Mouse (Mus musculus) mammary gland, adult 2 months (tissue): ENCODE data around the gene Mrgprh. TPM values are rescaled to one million over a fixed set of nuclear protein-coding genes. Genes with fewer than 3 reads are reported as not detected.

Experiments used
- polyA plus RNA-seq: library from polyadenylated mRNA; depleted of rRNA; stranded (reverse); fragments of >200 nt; gene quantifications from 2 replicates; pipeline ENCODE4 v1.2.3, GENCODE M21; 2012; ENCODE audit warnings: low replicate concordance; rRNA removed

Gene Mrgprh
- 0.39 and 2.3 TPM in 2 replicates for polyA plus RNA-seq

DNA sequence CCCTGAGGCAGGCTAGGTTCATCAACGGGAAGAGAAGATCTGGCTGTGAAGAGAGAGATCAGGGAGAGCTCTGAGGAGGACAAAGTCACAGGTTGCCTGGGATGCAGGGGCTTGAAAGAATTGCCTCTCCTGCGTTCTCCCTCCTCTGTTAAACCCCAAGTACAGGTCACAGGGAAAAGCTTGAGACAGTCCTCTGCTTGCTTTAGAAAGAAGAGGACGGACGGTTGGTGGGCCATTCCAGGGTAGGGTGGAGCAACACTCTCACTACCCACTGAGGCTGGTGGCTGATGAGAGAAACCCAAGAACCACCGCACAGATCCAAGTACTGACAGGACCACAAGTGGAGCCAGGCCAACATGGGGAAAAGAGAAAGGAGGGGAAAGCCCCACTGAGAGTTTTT, at the start of gene Mrgprh:
Mrgprh (plus strand) TSS at position 301 of the 400 bp plus-strand sequence.

DNA sequence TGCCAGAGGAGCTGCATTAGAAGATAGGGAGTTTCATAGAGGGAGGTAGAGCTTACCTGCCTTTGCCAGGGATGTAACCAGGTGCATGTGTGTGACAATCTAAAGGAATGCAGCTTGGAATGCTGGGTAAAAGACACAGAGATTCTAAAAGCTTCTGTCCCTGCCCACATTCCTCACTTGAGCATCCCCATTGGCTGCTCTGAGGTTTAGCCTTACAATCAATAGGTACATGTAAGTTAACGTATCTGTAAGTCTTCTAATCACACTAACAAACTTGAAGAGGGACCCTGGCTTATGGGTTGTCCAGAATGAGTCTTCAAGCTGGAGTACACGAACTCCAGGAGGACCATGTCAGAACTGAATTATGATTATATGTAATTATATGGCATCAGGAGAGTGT, 7.8 kb upstream of the Mrgprh start, which contains the start of gene Mas1:
Mas1 (minus strand) TSS at position 101 of the 400 bp plus-strand sequence.

GRCm38 (mm10) chr17:12909361-12910280, 33.8 kb downstream of the Mrgprh start, which contains the start of gene Pnldc1:
Pnldc1 (minus strand) TSS chr17:12910230.

GRCm38 (mm10) chr17:12915488-12915880, 39.6 kb downstream of the Mrgprh start, which contains the start of gene Tcp1:
Tcp1 (plus strand) TSS chr17:12915701.

DNA sequence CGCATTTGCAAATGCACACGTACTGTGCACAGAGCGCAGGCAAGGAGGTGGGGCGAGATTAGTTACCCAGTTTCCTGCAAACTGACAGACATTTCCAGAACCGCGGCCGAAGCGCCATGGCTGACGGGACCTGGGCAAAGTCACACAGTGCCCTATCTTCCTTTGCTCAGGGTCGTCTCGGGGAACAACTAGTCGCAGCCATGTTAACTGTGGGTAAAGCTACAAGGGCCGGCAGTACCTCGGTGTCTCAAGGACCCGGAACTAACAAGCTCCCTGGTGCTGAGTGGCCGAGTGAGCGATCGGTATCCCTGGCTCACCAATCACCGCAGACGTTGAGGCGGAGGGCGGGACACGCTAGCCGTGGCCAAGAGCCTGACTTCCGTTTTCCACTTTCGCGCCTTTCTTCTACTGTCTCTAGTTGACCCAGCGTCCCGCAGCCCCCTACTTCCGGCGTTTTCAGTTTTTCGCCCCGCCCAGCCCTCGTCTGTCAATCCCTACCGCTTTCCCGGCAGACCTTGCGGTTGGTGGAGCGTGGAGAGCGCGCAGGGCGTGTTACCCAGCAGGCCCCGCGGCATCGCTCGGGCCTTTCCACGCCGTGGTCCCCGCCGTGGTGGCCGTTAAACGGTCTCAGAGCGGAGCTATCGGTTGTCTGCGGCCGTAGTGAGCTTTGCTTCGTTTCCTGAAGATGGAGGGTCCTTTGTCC, 40.2 kb downstream of the Mrgprh start, which contains the start of gene Mrpl18:
Mrpl18 (minus strand) TSS at position 465 of the 703 bp plus-strand sequence.

Other genes with a start within 250 kb of the Mrgprh start
- gene Slc22a1, start 200.2 kb upstream of the Mrgprh start, polyA plus RNA-seq: 1.3 TPM in 1 of 2 replicates, not detected in the other
- gene Igf2r, start 106.4 kb upstream of the Mrgprh start, polyA plus RNA-seq: 24.6 and 25.9 TPM in 2 replicates
- 0.17 and 0.47 TPM in 2 replicates for gene Mas1, start 7.9 kb upstream of the Mrgprh start, polyA plus RNA-seq
- 5.4 and 9.0 TPM in 2 replicates for gene Pnldc1, start 34.2 kb downstream of the Mrgprh start, polyA plus RNA-seq
- 33.7 and 62.6 TPM in 2 replicates for gene Tcp1, start 39.7 kb downstream of the Mrgprh start, polyA plus RNA-seq
- gene Mrpl18, start 40.3 kb downstream of the Mrgprh start, polyA plus RNA-seq: 21.4 and 30.4 TPM in 2 replicates
- gene Acat3, start 64.6 kb downstream of the Mrgprh start, polyA plus RNA-seq: 0.80 and 1.0 TPM in 2 replicates
- 34.6 and 51.4 TPM in 2 replicates for gene Acat2, start 84.7 kb downstream of the Mrgprh start, polyA plus RNA-seq
- gene Wtap, start 118.1 kb downstream of the Mrgprh start, polyA plus RNA-seq: 11.8 and 17.5 TPM in 2 replicates
- gene Sod2, start 130.8 kb downstream of the Mrgprh start, polyA plus RNA-seq: 428 and 898 TPM in 2 replicates
- 0.17 and 0.27 TPM in 2 replicates for gene Gpr31b, start 176.3 kb downstream of the Mrgprh start, polyA plus RNA-seq
- gene Tcp10b, start 185.1 kb downstream of the Mrgprh start, polyA plus RNA-seq: 0.08 and 0.10 TPM in 2 replicates